Mouse (Mus musculus) kidney, adult 2 months (tissue): ENCODE data around the gene Gipc2.

ENCODE experiments used
- CTCF ChIP-seq: fragments of 200-500 bp; conservative IDR thresholded peaks from 2 replicates; pipeline ENCODE4 v1.5.1; 2011; ENCODE audit warnings: low read depth, mild to moderate bottlenecking, control low read depth, low read length, moderate library complexity, mixed read lengths; ENCODE audit not compliant: insufficient read depth, insufficient read length
- POLR2A ChIP-seq: fragments of 200-500 bp; IDR thresholded peaks from one replicate; pipeline ENCODE4 v1.6.1; 2011; ENCODE audit warnings: low read depth, low read length, control low read depth

- no peak for TF ChIP-seq CTCF
- TF ChIP-seq POLR2A = no peak
Observed at GRCm38 (mm10) chr3:152155296-152155948, 10.6 kb downstream of the Gipc2 start.
